ENCODE assay signal across 9 mouse cellular contexts in the genomic region with DNA sequence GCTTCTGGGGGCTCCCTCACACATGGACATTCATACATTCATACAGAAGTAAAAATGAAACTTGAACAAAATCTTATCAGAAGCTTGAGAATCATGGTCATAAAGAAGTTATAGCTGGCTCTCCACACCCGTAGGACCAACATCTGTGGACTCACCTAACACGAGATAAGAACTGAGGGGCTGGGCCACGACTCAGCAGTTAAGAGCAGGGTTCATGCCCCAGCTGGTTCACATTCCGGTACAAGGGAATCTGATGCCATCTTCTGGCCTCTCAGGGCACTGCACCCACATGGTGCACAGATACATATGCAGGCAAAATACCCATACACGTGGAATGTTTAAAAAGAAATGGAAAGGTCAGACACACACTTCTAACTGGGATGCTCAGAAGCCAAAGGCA. TPM values are rescaled to one million over a fixed set of nuclear protein-coding genes. Genes with fewer than 3 reads are reported as not detected.
DNase-seq lines count a peak whose midpoint lies in the region; ATAC-seq and TF ChIP-seq lines count a peak whose summit lies in the region.
"Had no signal": no experiment of that assay in that cellular context is flagged by ENCODE, and none has a peak within 500 bp of the region (broad histone marks: within the 10 kb centered on the region; RNA-seq: fewer than 3 reads in every experiment).

No protein-coding gene starts in this region.

- whole genome bisulfite sequencing in hindbrain, embryonic 11.5 days: 29% methylated on average over 5 of the region's 5 CpGs
- 24% methylated on average over 5 of the region's 5 CpGs for WGBS in hindbrain, embryonic 12.5 days

- H3K36me3 ChIP-seq in hindbrain, embryonic 11.5 days (ENCODE audit: control insufficient read depth, insufficient read depth, low read length): no peaks in the 10 kb centered on the region
- 0 out of 2 replicates have a peak, but pooled peaks cover under 1% of the 10 kb centered on the region for H3K36me3 ChIP-seq in hindbrain, embryonic 12.5 days
- H3K36me3 ChIP-seq in ES-E14 (ENCODE audit: control insufficient read depth, insufficient read depth, low read length, poor library complexity, severe bottlenecking): peaks cover 2% of the 10 kb centered on the region; the same call in 1 of the 2 replicates
- H3K36me3 ChIP-seq: stomach, embryonic 15.5 days had no signal

- no peak for ATAC-seq in hindbrain, embryonic 11.5 days (ENCODE audit: low FRiP score)
- no peak for ATAC-seq in hindbrain, embryonic 12.5 days (ENCODE audit: low FRiP score)
- peak; percentile 87 for ATAC-seq in megakaryocyte-erythroid progenitor cell, adult 5-6 weeks (replicated peaks; ENCODE audit: low FRiP score, low TSS enrichment, poor library complexity, severe bottlenecking)

- intact Hi-C loops in gastrocnemius, postnatal 36 days (cut with DNase I): no loop called here

- no peaks in the 10 kb centered on the region; the same call in 1 of the 2 replicates for H3K4me1 ChIP-seq in hindbrain, embryonic 11.5 days (replicated peaks; ENCODE audit: control insufficient read depth, insufficient read depth, low read length)
- no peaks in the 10 kb centered on the region; the same call in 1 of the 2 replicates for H3K4me1 ChIP-seq in hindbrain, embryonic 12.5 days
- H3K4me1 ChIP-seq in ES-E14 (ENCODE audit: control insufficient read depth in 2 of 2, insufficient read depth in 2 of 2, low read length in 2 of 2, poor library complexity in 1 of 2): 0 out of 4 replicates have a peak, but pooled peaks cover 0 to 1% of the 10 kb centered on the region in 2 experiments

- no peak overlapping the region for H3K4me2 ChIP-seq in hindbrain, embryonic 11.5 days (replicated peaks; ENCODE audit: low read depth, low read length)
- no peak overlapping the region for H3K4me2 ChIP-seq in hindbrain, embryonic 12.5 days (replicated peaks)
- H3K4me2 ChIP-seq: stomach, embryonic 15.5 days had no signal

- H3K9ac ChIP-seq in hindbrain, embryonic 11.5 days (ENCODE audit: low read depth, low read length): no peak overlapping the region
- no peak overlapping the region for H3K9ac ChIP-seq in hindbrain, embryonic 12.5 days
- no peak overlapping the region for H3K9ac ChIP-seq in ES-E14 (ENCODE audit: insufficient read depth, low read depth, low read length, poor library complexity, severe bottlenecking)
- H3K9ac ChIP-seq: stomach, embryonic 15.5 days had no signal

- in situ Hi-C loops in ES-E14 (cut with MboI; ENCODE audit: low sequenced_read_pairs in 2 of 2, unreplicated experiment in 2 of 2): loop anchor here (5.0 to 10.0 kb wide), 4 partner anchors 146 to 323 kb away; a partner anchor contains a TSS

- H3K4me3 ChIP-seq in hindbrain, embryonic 11.5 days (ENCODE audit: low read depth, low read length): no peak overlapping the region
- H3K4me3 ChIP-seq in hindbrain, embryonic 12.5 days: no peak overlapping the region
- no peak overlapping the region for H3K4me3 ChIP-seq in ES-E14 (ENCODE audit: insufficient read depth in 1 of 2, low read depth in 1 of 2, low read length in 2 of 2, poor library complexity in 1 of 2, severe bottlenecking in 1 of 2)
- H3K4me3 ChIP-seq: stomach, embryonic 15.5 days had no signal

- DNase-seq in hindbrain, embryonic 11.5 days (ENCODE audit: low spot score): peak; percentile 82
- peak; percentile 79 for DNase-seq in ES-E14 (ENCODE audit: low read depth, low spot score)
- peak; percentile 87 for DNase-seq in c-Kit-positive CD71-positive TER-119-negative erythroid progenitor cells, embryonic 14.5 days (ENCODE audit: low read depth)
- DNase-seq in gastrocnemius, postnatal 36 days: peak; percentile 33 to 57
- DNase-seq in layer of hippocampus, postnatal 14 days (ENCODE audit: low spot score in 2 of 2): peak; percentile 64 to 71
- peak; percentile 31 for DNase-seq in testis, postnatal 14 days (ENCODE audit: low spot score)

- H3K27me3 ChIP-seq in hindbrain, embryonic 11.5 days (ENCODE audit: control insufficient read depth, insufficient read depth, low read length): no peaks in the 10 kb centered on the region
- H3K27me3 ChIP-seq in hindbrain, embryonic 12.5 days: no peaks in the 10 kb centered on the region
- H3K27me3 ChIP-seq: stomach, embryonic 15.5 days had no signal

- H3K9me3 ChIP-seq in hindbrain, embryonic 11.5 days (ENCODE audit: control insufficient read depth, low read length): no peaks in the 10 kb centered on the region
- no peaks in the 10 kb centered on the region for H3K9me3 ChIP-seq in hindbrain, embryonic 12.5 days (replicated peaks)
- H3K9me3 ChIP-seq in ES-E14 (ENCODE audit: control insufficient read depth, insufficient read depth, low read depth, low read length): no peaks in the 10 kb centered on the region
- H3K9me3 ChIP-seq: stomach, embryonic 15.5 days had no signal

- H3K27ac ChIP-seq in hindbrain, embryonic 11.5 days (ENCODE audit: low read depth, low read length): no peak overlapping the region
- no peak overlapping the region for H3K27ac ChIP-seq in hindbrain, embryonic 12.5 days
- no peak overlapping the region for H3K27ac ChIP-seq in ES-E14 (ENCODE audit: insufficient read depth, low read depth, low read length, poor library complexity, severe bottlenecking)
- H3K27ac ChIP-seq: stomach, embryonic 15.5 days had no signal

TF ChIP-seq in ES-E14, 5 proteins besides CTCF, POLR2A, EP300 and RAD21:
- TF ChIP-seq HCFC1 (IDR thresholded peaks at IDR 0.05; ENCODE audit: borderline replicate concordance, insufficient read depth, low read length) (no peak), ZNF384 (IDR thresholded peaks at IDR 0.05; ENCODE audit: low read depth, low read length) (no peak), CHD2 (IDR thresholded peaks at IDR 0.05; ENCODE audit: low read depth, low read length) (no peak), ZC3H11A (IDR thresholded peaks at IDR 0.05; ENCODE audit: borderline replicate concordance, low read depth, low read length) (peak; percentile 95), MAFK (IDR thresholded peaks at IDR 0.05; ENCODE audit: insufficient read depth, low read depth, low read length) (peak; percentile 40; the same call in 1 of the 2 replicates)

RNA-seq across cellular contexts. Expression of a gene that starts 3.1 kb away (rescaled TPM):
- 19.2 and 19.9 TPM in 2 replicates for polyA plus RNA-seq in hindbrain, embryonic 11.5 days (2014; fragmentation: Nextera tagmentation; extraction: Ambion mirVana)
- 17.1 TPM in 2 replicates for polyA plus RNA-seq in hindbrain, embryonic 12.5 days (2016; fragmentation: Nextera tagmentation; extraction: Ambion mirVana)
- 26.1 and 40.7 TPM in 2 replicates for total RNA-seq in ES-E14 (2012; rRNA removed)
- total RNA-seq in gastrocnemius, postnatal 36 days (2021): 10 to 100 TPM; 30.6 to 32.8 TPM
- total RNA-seq in layer of hippocampus, postnatal 14 days (2021): 10 to 100 TPM; 15.0 to 20.0 TPM
- 14.7 and 14.9 TPM in 2 replicates for total RNA-seq in megakaryocyte-erythroid progenitor cell, adult 5-6 weeks (2014; fragmentation: Nextera tagmentation)
- total RNA-seq in megakaryocyte-erythroid progenitor cell, adult 5-6 weeks (2017): 7.7 and 9.5 TPM in 2 replicates

RNA-seq across cellular contexts. Expression of a gene that starts 3.2 kb away (rescaled TPM):
- 16.7 and 21.0 TPM in 2 replicates for polyA plus RNA-seq in hindbrain, embryonic 11.5 days (2014; fragmentation: Nextera tagmentation; extraction: Ambion mirVana)
- polyA plus RNA-seq in hindbrain, embryonic 12.5 days (2016; fragmentation: Nextera tagmentation; extraction: Ambion mirVana): 33.8 and 36.1 TPM in 2 replicates
- 24.1 and 27.4 TPM in 2 replicates for total RNA-seq in ES-E14 (2012; rRNA removed)
- total RNA-seq in gastrocnemius, postnatal 36 days (2021): 10 to 100 TPM; 34.0 to 38.1 TPM
- total RNA-seq in layer of hippocampus, postnatal 14 days (2021): 10 to 100 TPM; 81.3 to 92.1 TPM
- 9.9 and 14.9 TPM in 2 replicates for total RNA-seq in megakaryocyte-erythroid progenitor cell, adult 5-6 weeks (2014; fragmentation: Nextera tagmentation)
- 12.1 and 23.5 TPM in 2 replicates for total RNA-seq in megakaryocyte-erythroid progenitor cell, adult 5-6 weeks (2017)

RNA-seq across cellular contexts. Expression of a gene that starts 29.2 kb away (rescaled TPM):
- polyA plus RNA-seq in hindbrain, embryonic 11.5 days (2014; fragmentation: Nextera tagmentation; extraction: Ambion mirVana): 4.5 and 5.7 TPM in 2 replicates
- 5.1 and 6.2 TPM in 2 replicates for polyA plus RNA-seq in hindbrain, embryonic 12.5 days (2016; fragmentation: Nextera tagmentation; extraction: Ambion mirVana)
- total RNA-seq in ES-E14 (2012; rRNA removed): 8.0 and 12.1 TPM in 2 replicates
- under 1 TPM; 0.41 to 0.44 TPM for total RNA-seq in gastrocnemius, postnatal 36 days (2021)
- 1 to 10 TPM; 8.0 to 9.5 TPM for total RNA-seq in layer of hippocampus, postnatal 14 days (2021)
- total RNA-seq in megakaryocyte-erythroid progenitor cell, adult 5-6 weeks (2014; fragmentation: Nextera tagmentation): not detected in 2 replicates
- not detected in 2 replicates for total RNA-seq in megakaryocyte-erythroid progenitor cell, adult 5-6 weeks (2017)

Comparison
In these comparisons a context has a peak if more than half of its experiments do, and no peak if none do; other contexts are left out.
1. DNase-seq: peak in every context shown above with its lines; median percentile 87 in c-Kit-positive CD71-positive TER-119-negative erythroid progenitor cells, embryonic 14.5 days; 82 in hindbrain, embryonic 11.5 days; 79 in ES-E14; 68 in layer of hippocampus, postnatal 14 days; 45 in gastrocnemius, postnatal 36 days; 31 in testis, postnatal 14 days.